Mouse (Mus musculus): ENCODE results near the gene Mrpl38.

DNA sequence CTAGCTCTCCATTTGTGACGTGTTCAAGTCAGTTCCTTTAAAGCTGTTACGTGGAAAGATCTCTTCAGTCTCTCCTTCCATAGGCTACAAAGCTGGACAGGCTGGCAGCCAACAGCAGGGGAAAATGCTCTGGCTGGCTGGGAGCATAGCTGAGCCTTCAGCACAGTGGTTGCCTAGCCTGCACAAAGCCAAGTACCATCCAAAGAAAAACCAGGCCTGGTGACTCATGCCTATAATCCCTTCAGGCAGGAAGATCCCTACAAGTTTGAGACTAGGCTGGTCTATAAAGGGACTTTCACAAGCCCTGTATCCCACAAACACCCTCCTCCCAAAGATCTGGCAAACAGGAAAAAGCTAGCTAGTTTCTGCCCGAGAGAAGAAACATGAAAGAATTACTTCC, 47.2 kb upstream of the Mrpl38 start:
- TF ChIP-seq CTCF (IDR thresholded peaks at IDR 0.05; ENCODE audit: insufficient read depth, low read depth, low read length) (no peak), POLR2A (IDR thresholded peaks at IDR 0.05; ENCODE audit: insufficient read depth, low read depth, low read length) (no peak)
